Mouse (Mus musculus) CH12.LX (cell line): ENCODE measurements at regions not wholly inside any gene's neighbourhood (a gene's known extent, or its start where the extent isn't known, plus 50 kb on each side); places are given as distances from the start of the nearest gene placed in this dataset.

Experiments used
- DNase-seq: peaks from one replicate; pipeline ENCODE4 v3.0.0-alpha.2; 2013; ENCODE audit errors: extremely low read depth
- H3K27ac ChIP-seq: 2 replicates; pipeline ENCODE4 v1.5.1; 2012; ENCODE audit warnings: low read depth, mild to moderate bottlenecking, control low read depth, moderate library complexity; ENCODE audit not compliant: insufficient read depth
- H3K27me3 ChIP-seq: replicated peaks from 2 replicates; pipeline ENCODE3; 2012; ENCODE audit warnings: inconsistent platforms
- H3K36me3 ChIP-seq, 2 experiments: replicated peaks in 1 of 2; 2 replicates each; pipeline versions ENCODE3 to v1.6.1; 2012; ENCODE audit warnings: inconsistent platforms in 1 of 2, low read length in 1 of 2, mild to moderate bottlenecking in 1 of 2, mixed read lengths in 1 of 2, moderate library complexity in 1 of 2; ENCODE audit not compliant: control insufficient read depth in 1 of 2, insufficient read depth in 1 of 2
- H3K4me1 ChIP-seq, 2 experiments: 2 replicates each; pipeline ENCODE4 v1.6.1; 2012; ENCODE audit warnings: inconsistent platforms in 1 of 2, moderate library complexity in 1 of 2; ENCODE audit not compliant: insufficient read depth in 2 of 2, control insufficient read depth in 1 of 2
- H3K4me2 ChIP-seq: 2 replicates; pipeline ENCODE4 v1.6.1; 2012; ENCODE audit warnings: low read depth, mild to moderate bottlenecking, control low read depth; ENCODE audit not compliant: poor library complexity, insufficient read depth, severe bottlenecking
- H3K4me3 ChIP-seq, 3 experiments: fragments of 150-350 bp in 1 of 3; sonication (generic) in 1 of 3; replicated peaks in 1 of 3; 2 replicates each; pipeline versions ENCODE3 to v1.5.1; 2011 to 2012; ENCODE audit warnings: low read depth in 2 of 3, low read length in 2 of 3, mild to moderate bottlenecking in 2 of 3, moderate library complexity in 2 of 3, control low read depth in 1 of 3, improper control_type of control experiment in 1 of 3, inconsistent platforms in 1 of 3, mixed read lengths in 1 of 3; ENCODE audit not compliant: poor library complexity in 1 of 3
- H3K79me2 ChIP-seq: replicated peaks from 2 replicates; pipeline ENCODE4 v1.6.1; 2012; ENCODE audit warnings: mild to moderate bottlenecking, moderate library complexity; ENCODE audit not compliant: control insufficient read depth, poor library complexity, insufficient read depth, severe bottlenecking; ENCODE audit errors: extremely low read depth
- H3K9ac ChIP-seq: 2 replicates; pipeline ENCODE4 v1.6.1; 2012; ENCODE audit warnings: low read depth, mild to moderate bottlenecking, control low read depth, moderate library complexity; ENCODE audit not compliant: insufficient read depth
- H3K9me3 ChIP-seq: replicated peaks from 2 replicates; pipeline ENCODE3; 2012; ENCODE audit warnings: low read length, inconsistent platforms, mixed read lengths
- BHLHE40 ChIP-seq: IDR thresholded peaks from 2 replicates; pipeline ENCODE4 v1.6.1; 2011; ENCODE audit warnings: mild to moderate bottlenecking, low read depth, low read length, improper control_type of control experiment
- CHD1 ChIP-seq: IDR thresholded peaks from 2 replicates; pipeline ENCODE4 v1.6.1; 2012; ENCODE audit warnings: low read depth, low read length, improper control_type of control experiment, inconsistent platforms
- CTCF ChIP-seq, 2 experiments: IDR thresholded peaks in 1 of 2; conservative IDR thresholded peaks in 1 of 2; 2 replicates each; pipeline ENCODE4 v1.5.1; 2011 to 2012; ENCODE audit warnings: low read depth in 2 of 2, low read length in 2 of 2, improper control_type of control experiment in 1 of 2, inconsistent platforms in 1 of 2, mild to moderate bottlenecking in 1 of 2, moderate library complexity in 1 of 2
- E2F4 ChIP-seq: IDR thresholded peaks from 2 replicates; pipeline ENCODE4 v1.6.1; 2011; ENCODE audit warnings: low read depth, low read length, improper control_type of control experiment; ENCODE audit not compliant: insufficient replicate concordance
- ELF1 ChIP-seq: IDR thresholded peaks from 2 replicates; pipeline ENCODE4 v1.6.1; 2014; ENCODE audit warnings: low read depth, mild to moderate bottlenecking, inconsistent platforms, low read length, improper control_type of control experiment
- EP300 ChIP-seq: IDR thresholded peaks from 2 replicates; pipeline ENCODE4 v1.6.1; 2011; ENCODE audit warnings: low read length, improper control_type of control experiment
- HCFC1 ChIP-seq: IDR thresholded peaks from 2 replicates; pipeline ENCODE4 v1.6.1; 2012; ENCODE audit warnings: low read depth, mild to moderate bottlenecking, inconsistent platforms, low read length, improper control_type of control experiment
- IRF4 ChIP-seq: IDR thresholded peaks from 2 replicates; pipeline ENCODE4 v1.6.1; 2014; ENCODE audit warnings: low read depth, mild to moderate bottlenecking, inconsistent platforms, low read length, improper control_type of control experiment
- JUND ChIP-seq: conservative IDR thresholded peaks from 2 replicates; pipeline ENCODE4 v1.6.1; 2011; ENCODE audit warnings: low read depth, low read length, improper control_type of control experiment
- KAT2A ChIP-seq: IDR thresholded peaks from 2 replicates; pipeline ENCODE4 v1.6.1; 2012; ENCODE audit warnings: low read length, improper control_type of control experiment, inconsistent platforms; ENCODE audit not compliant: insufficient replicate concordance
- MAFK ChIP-seq: IDR thresholded peaks from 2 replicates; pipeline ENCODE4 v1.6.1; 2011; ENCODE audit warnings: low read length, improper control_type of control experiment; ENCODE audit not compliant: insufficient replicate concordance
- MAZ ChIP-seq: IDR thresholded peaks from 2 replicates; pipeline ENCODE4 v1.6.1; 2012; ENCODE audit warnings: low read depth, mild to moderate bottlenecking, inconsistent platforms, low read length, improper control_type of control experiment, moderate library complexity
- MEF2A ChIP-seq: IDR thresholded peaks from 2 replicates; pipeline ENCODE4 v1.6.1; 2014; ENCODE audit warnings: low read depth, mild to moderate bottlenecking, inconsistent platforms, low read length, improper control_type of control experiment, borderline replicate concordance
- MYC ChIP-seq: IDR thresholded peaks from 2 replicates; pipeline ENCODE4 v1.6.1; 2011; ENCODE audit warnings: low read depth, mild to moderate bottlenecking, improper control_type of control experiment, low read length
- NELFE ChIP-seq: IDR thresholded peaks from 2 replicates; pipeline ENCODE4 v1.6.1; 2011; ENCODE audit warnings: low read depth, low read length, improper control_type of control experiment
- NRF1 ChIP-seq: IDR thresholded peaks from 2 replicates; pipeline ENCODE4 v1.6.1; 2014; ENCODE audit warnings: low read depth, mild to moderate bottlenecking, inconsistent platforms, low read length, improper control_type of control experiment, moderate library complexity
- PAX5 ChIP-seq: IDR thresholded peaks from 2 replicates; pipeline ENCODE4 v1.6.1; 2012; ENCODE audit warnings: low read length, inconsistent platforms, mixed read lengths
- POLR2A ChIP-seq: IDR thresholded peaks from 2 replicates; pipeline ENCODE4 v1.6.1; 2011; ENCODE audit warnings: low read depth, mild to moderate bottlenecking, improper control_type of control experiment, low read length
- RAD21 ChIP-seq: IDR thresholded peaks from 2 replicates; pipeline ENCODE4 v1.6.1; 2011; ENCODE audit warnings: low read depth, mild to moderate bottlenecking, low read length, improper control_type of control experiment, moderate library complexity
- SMC3 ChIP-seq: IDR thresholded peaks from 2 replicates; pipeline ENCODE4 v1.6.1; 2011; ENCODE audit warnings: low read depth, low read length, improper control_type of control experiment
- TBP ChIP-seq: conservative IDR thresholded peaks from 2 replicates; pipeline ENCODE4 v1.6.1; 2011; ENCODE audit warnings: low read depth, low read length, improper control_type of control experiment
- TCF12 ChIP-seq: IDR thresholded peaks from 2 replicates; pipeline ENCODE4 v1.6.1; 2014; ENCODE audit warnings: low read depth, mild to moderate bottlenecking, inconsistent platforms, low read length, improper control_type of control experiment
- ZMIZ1 ChIP-seq: IDR thresholded peaks from 2 replicates; pipeline ENCODE4 v1.6.1; 2012; ENCODE audit warnings: low read depth, mild to moderate bottlenecking, inconsistent platforms, low read length, improper control_type of control experiment
- dilution Hi-C: fragments of 300-500 bp; cut with MboI; formaldehyde crosslinking; loops from 2 replicates; pipeline ENCODE4 v1.14.3; 2020; ENCODE audit warnings: low sequenced_read_pairs; ENCODE audit not compliant: extremely low pct_unique_long_range_greater_than_20kb, extremely low pct_ligation_motif_present
- in situ Hi-C: fragments of 300-500 bp; cut with MboI; formaldehyde crosslinking; loops from 3 replicates; pipeline ENCODE4 v1.14.3; 2019; ENCODE audit warnings: low sequenced_read_pairs, low pct_ligation_motif_present, low pct_unique_long_range_greater_than_20kb, mixed read lengths

DNA sequence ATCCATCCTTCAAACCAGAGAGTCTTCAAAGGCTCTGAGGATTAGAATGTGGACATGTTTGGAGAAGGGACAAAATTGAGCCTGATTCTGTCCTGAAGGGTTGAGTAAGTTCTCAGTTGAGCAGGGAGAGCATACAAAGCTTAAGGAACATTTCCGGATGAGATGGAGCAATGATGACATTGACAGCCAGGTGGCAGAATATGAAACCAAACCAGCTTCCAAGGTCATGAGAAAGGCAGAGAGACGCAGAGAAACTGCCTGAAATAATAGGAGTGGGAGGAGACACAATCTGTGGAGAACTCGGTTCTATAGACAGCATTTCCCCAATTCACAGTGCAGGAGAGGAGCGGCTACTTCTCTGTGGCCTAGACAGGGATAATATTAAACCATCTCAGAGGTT lies 176.0 kb downstream of the Brinp2 start:
- peak; percentile 12 for DNase-seq
- in situ Hi-C loops: no loop called here
- H3K27me3 ChIP-seq: no peaks in the 10 kb centered on the region
- peak in 1 of 2 experiments; percentile 46; a peak in 2 of 4 replicates for TF ChIP-seq CTCF (conservative IDR thresholded peaks at IDR 0.05 in 1 of 2, IDR thresholded peaks at IDR 0.05 in 1 of 2; ENCODE audit: low read depth in 2 of 2, low read length in 2 of 2)
- TF ChIP-seq SMC3: peak; percentile 61
- no peak for TF ChIP-seq EP300
- TF ChIP-seq KAT2A: no peak
- TF ChIP-seq RAD21: peak; percentile 25
- TF ChIP-seq CHD1: no peak
- TF ChIP-seq, all 38 proteins: peak for 3
- Histone ChIP-seq H3K4me1 (no peaks in the 10 kb centered on the region), H3K79me2 (no peaks in the 10 kb centered on the region), H3K9me3 (no peaks in the 10 kb centered on the region), H3K4me3 (no peak overlapping the region), H3K4me2 (no peak overlapping the region), H3K9ac (no peak overlapping the region), H3K36me3 (no peaks in the 10 kb centered on the region), H3K27ac (no peak overlapping the region)
- dilution Hi-C loops: no loop called here

DNA sequence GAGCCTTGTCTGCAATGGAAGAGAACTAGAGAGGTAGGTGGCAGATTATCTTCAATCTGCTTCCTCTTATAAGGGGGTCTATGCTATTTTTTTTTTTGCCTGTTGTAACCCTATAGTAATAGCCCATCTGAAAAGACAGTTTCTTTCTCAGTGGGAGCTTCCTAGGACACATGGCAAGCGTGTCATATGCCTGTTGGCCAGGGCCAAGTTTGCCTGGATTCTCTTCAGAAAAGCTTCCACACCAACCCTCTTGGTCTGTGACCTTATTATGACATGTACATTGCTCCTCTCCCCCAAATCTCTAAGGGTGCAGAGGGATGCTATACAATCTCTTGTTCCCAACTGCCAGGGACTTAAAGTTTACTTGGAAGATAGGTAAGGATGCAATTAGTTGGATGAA lies 174.8 kb downstream of the Brinp2 start:
- no peak for DNase-seq
- H3K4me1 ChIP-seq: no peaks in the 10 kb centered on the region
- TF ChIP-seq POLR2A (no peak), JUND (no peak), NRF1 (no peak), ZMIZ1 (no peak), IRF4 (no peak), E2F4 (no peak), TBP (no peak), NELFE (no peak), ELF1 (no peak), HCFC1 (no peak), MAFK (no peak), BHLHE40 (no peak), MEF2A (no peak), MAZ (no peak), RAD21 (no peak), MYC (no peak), CTCF (conservative IDR thresholded peaks at IDR 0.05 in 1 of 2, IDR thresholded peaks at IDR 0.05 in 1 of 2; ENCODE audit: low read depth in 2 of 2, low read length in 2 of 2) (no peak), TCF12 (no peak), PAX5 (no peak)
- TF ChIP-seq, all 38 proteins: peak for 0
- Histone ChIP-seq H3K36me3 (no peaks in the 10 kb centered on the region), H3K9me3 (no peaks in the 10 kb centered on the region), H3K27ac (no peak overlapping the region), H3K9ac (no peak overlapping the region), H3K4me2 (no peak overlapping the region), H3K79me2 (no peaks in the 10 kb centered on the region), H3K4me3 (no peak overlapping the region), H3K27me3 (no peaks in the 10 kb centered on the region)
- in situ Hi-C loops (no loop called here), dilution Hi-C loops (no loop called here)
